Mouse (Mus musculus): ENCODE measurements around the gene Sap30bp. TPM values are rescaled to one million over a fixed set of nuclear protein-coding genes. Genes with fewer than 3 reads are reported as not detected.
A peak's percentile ranks its signal among the peaks of the same experiment; 100 is the strongest.

Sap30bp gene
- total RNA-seq, 4 experiments from 2014 or later = 14.7 to 21.3 (median 16.2) TPM

DNA sequence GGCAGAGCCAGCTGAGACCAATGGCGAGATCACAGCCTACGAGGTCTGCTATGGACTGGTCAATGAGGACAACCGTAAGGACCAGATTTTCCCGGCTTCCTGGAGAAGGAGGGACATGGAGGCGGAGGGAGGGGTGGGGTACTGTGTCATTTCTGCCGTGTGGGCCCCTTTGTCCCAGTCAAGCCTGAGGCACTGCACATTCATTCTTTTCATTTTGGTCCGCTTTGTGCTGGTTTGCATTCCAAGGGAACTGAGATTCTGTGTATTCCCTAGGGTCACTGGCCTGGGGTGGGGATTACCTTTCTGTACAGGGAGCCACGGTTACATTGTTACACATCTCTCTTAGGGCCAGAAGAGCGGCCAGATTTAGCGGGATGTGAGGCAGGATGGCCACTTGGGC, 67.5 kb downstream of the Sap30bp start:
- no peak for DNase-seq (ENCODE audit: low spot score)

DNA sequence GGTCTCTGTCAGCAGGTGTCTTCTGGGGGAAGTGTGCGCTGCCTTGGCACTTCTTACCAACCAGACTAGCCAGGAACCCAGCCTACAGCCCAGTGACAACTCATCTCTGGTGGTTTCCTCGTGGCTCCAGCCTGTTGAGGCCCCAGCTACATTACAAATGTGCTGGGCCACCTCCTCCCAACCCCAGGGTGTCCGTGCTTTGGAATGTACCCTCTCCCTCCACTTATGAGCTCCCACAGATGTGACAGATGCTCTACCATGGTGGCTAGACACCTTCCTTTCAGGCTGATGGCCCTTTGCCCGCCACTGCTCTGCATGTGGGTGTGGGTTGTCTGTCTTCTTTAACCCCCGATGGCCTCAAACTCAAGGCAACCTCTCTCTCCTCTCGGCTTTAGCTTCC, 68.6 kb downstream of the Sap30bp start:
- no peak for DNase-seq (ENCODE audit: low spot score)

DNA sequence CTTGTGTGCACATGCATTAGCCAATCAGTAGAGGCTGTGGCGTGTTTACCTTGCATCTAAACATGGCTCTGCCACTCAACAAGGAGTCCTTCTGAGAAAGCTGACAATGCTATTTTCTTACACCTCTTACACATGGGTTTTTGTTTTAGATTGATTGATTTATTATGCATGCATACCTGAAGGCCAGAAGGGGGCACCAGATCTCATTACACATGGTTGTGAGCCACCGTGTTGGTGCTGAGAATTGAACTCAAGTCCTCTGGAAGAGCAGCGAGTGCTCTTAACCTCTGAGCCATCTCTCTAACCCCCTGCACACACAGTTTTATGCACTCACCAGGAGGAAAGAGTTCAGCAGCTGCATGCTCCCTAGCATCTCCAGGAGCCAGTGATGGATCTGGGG, 69.8 kb downstream of the Sap30bp start:
- no peak for DNase-seq (ENCODE audit: low spot score)

DNA sequence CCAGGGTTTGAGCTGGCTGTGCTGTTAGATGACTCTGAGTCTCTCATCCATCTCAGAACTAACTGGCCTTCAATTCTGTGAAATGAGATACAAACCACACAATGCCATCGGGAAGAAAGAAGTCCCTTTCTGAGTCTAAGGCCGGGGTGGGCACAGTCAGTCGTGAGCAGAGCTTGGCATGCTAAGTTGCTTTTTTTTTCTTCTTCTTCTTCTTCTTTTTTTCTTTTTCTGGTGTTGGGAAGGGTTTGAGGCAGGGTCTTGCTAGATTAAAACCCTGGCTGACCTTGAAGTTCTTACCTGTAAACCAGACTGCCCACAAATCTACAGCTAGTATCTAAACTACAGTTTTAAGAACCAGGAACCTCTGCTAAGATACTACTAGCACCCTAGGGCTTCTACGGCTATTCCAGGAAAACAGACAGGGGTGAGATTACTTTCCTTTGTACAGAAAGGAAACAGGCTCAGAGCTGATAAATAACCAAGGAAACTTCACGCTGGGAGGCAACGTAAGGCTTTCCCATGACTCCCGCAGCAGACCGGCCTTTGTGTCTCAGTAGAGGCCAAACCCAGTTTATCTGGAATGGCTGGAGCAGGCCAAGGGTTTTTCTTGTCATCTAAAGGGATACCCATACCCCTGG, 71.2 kb downstream of the Sap30bp start:
- no peak for DNase-seq (ENCODE audit: low spot score)

DNA sequence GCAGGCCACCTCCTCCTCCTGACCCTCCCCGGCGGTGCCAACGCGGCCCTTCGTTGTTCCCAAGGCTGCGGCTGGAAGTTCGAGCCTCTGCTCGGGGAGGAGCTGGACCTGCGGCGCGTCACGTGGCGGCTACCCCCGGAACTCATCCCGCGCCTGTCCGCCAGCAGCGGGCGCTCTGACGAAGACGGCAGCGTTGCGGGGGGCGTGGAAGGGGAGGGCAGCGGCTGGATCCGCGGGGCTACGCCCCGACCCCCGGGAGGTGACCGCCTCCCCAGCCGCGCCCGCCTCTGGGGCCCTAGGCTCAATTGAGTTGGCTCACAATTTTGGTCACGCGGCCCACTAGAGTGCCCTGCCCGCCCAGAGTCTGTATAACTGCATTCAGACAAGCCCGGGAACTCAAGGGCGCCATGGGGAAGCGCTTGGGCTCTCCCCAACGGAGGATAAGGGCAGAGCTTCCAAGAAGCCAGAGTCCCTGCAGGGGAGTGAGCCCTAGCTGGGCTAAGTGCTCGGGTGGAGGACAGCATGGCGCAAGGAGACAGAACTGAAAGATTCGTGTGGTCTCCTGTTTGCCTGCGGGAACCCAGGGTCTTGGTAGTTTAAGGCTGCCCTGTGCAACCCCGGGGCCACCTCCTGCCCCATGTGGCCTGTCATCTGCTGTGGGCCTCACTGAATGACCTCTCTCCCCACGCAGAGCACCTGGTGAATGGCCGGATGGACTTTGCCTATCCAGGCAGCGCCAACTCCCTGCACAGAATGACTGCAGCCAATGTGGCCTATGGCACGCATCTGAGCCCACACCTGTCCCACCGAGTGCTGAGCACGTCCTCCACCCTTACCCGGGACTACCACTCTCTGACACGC, 72.0 kb downstream of the Sap30bp start:
- DNase-seq (ENCODE audit: low spot score) = peak; percentile 74

DNA sequence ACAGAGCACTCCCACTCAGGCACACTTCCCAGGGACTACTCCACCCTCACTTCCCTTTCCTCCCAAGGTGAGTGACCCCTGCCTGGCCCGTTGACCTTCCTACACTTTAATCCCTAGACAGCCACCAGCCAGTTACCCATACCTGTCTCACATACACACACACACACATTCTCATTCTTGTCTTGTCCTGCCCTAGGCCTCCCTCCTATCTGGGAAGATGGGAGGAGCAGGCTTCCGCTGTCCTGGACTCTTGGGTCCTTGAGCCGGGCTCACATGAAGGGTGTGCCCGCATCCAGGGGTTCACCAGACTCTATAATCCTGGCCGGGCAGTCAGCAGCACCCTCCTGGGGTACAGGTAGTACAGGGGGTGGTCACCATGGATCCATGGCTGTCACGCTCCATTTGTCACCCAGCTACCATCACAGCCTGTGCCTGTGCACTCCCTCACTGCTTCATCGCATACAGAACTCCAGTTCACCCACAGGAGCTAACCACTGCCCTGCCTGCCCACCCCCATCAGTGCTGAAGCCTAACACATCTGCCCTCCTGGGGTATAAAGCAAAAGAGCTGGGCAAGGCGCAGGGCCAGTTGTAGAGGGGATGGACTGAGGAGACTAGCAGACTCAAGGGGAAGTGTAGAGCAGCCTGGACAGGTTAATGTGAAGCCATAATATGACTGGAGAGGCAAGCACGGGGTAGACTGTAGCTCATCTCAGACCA, 72.8 kb downstream of the Sap30bp start:
- no peak for DNase-seq (ENCODE audit: low spot score)

DNA sequence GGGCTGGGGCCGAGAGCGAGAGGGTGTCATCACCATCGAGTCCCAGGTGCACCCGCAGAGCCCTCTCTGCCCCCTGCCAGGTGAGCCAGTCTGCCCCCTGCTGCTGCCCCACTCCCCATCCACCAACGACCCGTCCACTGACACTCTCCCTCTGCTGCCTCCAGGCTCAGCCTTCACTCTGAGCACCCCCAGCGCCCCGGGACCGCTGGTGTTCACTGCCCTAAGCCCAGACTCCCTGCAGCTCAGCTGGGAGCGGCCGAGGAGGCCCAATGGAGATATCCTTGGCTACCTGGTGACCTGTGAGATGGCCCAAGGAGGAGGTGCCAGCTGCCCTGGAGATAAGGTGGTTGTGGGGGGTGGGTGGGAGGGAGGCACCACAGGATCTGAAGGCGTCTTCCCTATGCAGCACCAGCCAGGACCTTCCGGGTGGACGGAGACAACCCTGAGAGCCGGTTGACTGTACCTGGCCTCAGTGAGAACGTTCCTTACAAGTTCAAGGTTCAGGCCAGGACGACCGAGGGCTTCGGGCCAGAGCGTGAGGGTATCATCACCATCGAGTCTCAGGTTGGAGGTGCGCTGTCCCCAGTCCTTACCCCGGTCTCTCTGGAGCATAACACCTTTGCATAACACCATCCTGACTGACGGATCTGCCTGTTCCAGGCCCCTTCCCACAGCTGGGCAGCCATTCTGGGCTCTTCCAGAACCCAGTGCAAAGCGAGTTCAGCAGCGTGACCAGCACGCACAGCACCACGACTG, 74.2 kb downstream of the Sap30bp start:
- no peak for DNase-seq (ENCODE audit: low spot score)

DNA sequence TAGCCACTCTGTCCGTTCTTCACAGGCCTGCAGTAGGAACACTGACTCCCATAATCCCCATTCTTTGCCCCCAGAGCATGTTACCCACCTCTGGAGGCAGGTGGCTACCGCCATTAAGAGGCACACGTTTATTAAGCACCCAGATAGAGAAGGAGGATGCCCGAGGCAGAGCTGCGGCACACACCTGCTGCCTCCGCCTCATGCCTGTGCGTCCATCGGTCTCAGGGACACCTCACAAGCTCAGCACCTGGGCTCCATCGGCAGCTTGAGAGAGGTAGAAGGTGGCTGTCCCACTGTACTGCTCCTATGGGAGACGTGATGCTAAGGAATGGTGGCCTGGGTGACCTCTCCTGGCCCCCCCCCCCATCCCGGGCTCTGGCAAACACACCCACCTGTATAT, 75.3 kb downstream of the Sap30bp start:
- no peak for DNase-seq (ENCODE audit: low spot score)

DNA sequence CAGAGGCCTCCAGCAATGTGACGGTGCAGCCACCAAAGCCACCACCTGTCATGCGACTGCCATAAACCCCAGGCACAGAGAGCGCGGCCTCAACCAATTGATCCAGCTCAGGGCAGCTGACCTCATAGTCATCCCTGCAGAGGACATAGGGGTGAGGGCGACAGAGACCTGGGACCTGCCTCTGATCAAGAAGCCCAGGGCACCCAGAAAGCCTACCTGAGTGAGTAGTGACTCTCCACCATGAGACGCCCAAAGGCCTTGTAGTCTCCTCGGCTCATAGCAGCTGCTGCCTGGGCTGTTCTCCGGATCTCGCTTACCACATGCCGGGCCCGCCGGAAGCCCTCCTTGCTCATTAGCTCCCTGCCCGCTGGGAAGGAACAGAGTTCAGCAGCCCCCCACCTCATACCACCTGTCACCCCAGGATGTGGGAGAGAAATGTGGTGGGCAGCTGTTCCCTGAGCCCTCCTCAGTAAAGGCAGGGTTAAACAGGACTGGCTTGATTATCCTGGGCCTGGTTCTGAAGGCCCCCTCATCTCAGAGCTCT, 75.8 kb downstream of the Sap30bp start:
- DNase-seq (ENCODE audit: low spot score) = no peak

DNA sequence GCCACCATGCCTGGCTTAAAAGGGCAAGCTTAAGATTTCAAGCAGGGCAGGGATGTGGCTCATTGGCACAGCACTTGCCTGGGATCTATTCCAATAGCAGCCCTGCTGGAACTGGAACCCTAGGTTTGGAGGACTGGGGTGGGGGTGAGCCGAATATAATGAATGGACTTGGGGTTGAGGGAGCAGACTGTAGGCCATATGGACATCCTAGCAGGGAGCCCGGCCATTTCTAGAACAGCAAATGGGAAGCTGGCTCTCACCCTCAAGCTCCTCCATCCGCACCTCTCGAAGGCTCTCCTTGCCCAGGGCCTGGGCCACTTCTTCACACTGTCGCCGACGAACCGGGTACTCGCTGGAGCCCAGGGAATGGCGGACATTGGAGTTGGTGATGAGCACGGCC, 76.6 kb downstream of the Sap30bp start:
- no peak for DNase-seq (ENCODE audit: low spot score)

DNA sequence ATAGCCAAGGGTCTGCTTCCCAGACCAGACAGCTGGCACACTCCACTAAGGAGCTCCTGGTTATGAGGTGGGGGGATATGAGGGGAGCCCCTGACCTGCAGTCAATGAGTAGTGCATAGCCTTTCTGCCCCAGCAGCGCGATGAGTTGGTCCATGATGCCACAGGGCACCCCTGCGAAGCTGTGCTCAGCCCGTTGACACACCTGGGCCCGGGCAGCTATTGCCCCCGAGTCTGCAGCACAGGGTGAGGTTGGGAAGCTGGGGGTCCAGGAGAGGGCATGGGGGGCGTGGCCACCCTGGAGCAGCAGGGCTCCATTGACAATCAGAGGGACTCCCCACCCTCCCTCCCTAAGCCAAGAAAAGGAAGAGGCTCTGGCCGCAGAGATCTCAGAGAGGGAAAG, 77.1 kb downstream of the Sap30bp start:
- no peak for DNase-seq (ENCODE audit: low spot score)

DNA sequence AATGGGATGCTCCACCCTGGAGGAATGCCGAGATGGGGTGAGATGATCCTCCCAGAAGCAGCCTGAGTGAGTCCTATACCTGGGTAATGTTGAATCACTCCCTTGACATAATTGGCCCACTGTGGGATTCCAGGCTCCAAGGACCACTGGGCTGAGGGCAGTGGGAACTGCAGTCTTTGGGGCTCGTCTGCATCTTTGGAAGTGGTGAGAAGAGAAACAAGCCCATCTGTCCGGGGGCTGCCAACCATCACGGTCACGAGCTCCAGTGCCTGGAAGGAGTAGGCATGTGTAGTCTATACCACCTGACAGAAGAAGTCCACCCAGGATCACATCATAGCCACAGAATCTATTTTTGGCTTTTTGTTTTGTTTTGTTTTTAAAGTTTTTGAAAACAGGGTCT, 77.9 kb downstream of the Sap30bp start:
- no peak for DNase-seq (ENCODE audit: low spot score)

DNA sequence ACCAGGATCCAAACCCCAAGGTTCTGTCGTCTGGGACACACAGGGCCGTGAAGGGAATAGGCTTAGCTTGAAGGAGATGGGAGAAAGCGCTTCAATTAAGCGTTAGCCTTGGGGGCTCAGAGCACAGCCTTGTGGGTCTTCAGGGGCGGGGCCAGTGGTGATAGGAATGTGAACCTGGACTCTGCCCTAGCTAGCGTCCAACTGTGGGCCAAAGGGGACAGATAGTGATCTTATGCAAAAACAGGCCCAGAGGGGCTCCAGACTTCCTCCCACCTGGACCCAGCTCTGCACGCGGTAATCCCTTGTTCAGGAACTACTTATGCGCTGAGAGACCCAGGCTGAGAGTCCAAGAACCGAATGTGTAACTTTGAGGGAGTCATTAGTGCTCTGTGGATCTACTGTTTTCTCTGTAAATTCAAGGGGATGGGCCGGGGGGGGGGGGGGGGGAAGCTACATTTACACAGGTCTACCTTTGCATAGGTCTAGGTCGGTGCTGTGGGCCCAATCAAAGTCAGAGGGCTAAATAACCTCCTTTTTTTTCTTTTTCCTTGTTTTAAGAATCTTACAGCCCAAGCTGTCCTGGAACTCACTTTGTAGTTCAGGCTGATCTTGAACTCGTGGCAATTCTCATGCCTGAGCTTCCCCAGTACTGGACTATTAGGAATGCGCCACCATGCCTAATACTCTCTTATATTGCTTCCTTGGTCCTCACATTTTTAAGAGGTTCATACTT, 78.6 kb downstream of the Sap30bp start:
- no peak for DNase-seq (ENCODE audit: low spot score)

DNA sequence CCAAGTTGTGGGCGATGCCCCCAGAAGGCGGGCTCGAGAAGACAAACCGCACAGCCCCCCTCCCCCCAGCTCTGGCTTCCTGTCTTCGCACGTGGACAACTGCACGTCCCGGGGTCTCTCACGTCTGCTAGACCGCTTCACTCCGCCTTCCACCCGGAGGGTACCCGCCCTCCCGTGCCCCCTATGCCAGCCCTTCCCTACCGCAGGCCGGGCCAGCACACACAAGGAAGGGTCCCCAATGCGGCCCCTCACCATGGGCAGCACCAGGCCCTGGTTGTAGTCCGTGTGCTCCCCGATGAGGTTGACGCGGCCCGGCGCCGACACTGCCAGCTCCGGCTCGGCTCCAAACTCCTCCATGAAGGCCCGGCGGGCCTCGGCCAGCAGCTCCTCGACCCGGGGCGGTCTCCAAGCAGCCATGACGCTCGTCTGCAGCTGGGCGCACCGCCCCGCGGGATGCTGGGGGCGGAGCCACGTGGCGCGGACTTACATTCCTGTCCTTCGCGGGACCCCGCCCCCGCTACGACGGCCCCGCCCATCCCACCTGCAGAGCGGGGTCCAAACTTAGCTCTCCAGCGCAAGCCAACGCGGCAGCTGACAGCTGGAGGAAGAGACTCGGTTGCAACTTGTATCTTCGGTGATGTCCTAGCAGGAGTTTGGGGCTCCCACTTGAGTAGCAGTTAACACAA, 79.3 kb downstream of the Sap30bp start, which contains the start of gene Galk1:
TSS of gene Galk1 (minus strand) at position 458 of the 686 bp plus-strand sequence.
- peak; percentile 78 for DNase-seq (ENCODE audit: low spot score)

DNA sequence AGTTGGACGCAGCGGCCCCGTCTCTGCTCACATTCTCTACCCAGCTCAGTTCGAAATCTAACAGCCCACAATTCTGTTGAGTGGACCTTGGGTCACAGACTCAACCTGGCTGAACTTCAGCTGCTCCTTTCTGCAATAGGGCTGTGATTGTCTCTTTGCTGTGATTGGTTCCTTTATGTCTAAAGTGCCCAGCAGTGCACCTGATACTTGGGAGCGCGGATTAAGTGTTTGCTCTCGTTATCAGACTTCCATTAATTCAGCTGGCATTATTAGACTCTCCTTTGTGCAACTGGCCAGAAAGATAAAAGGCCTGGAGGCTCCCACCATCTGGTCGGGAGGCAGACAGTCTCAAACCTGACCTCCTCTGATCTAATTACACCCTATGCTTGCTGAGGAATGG, 81.7 kb downstream of the Sap30bp start:
- no peak for DNase-seq (ENCODE audit: low spot score)

Other genes starting within 250 kb of the Sap30bp start
- gene Grb2, start 224.7 kb upstream of the Sap30bp start, total RNA-seq (2022) = 100 to 1,000 TPM in 3 of 4 experiments, 10 to 100 TPM in 1; 93.7 to 126 (median 111) TPM
- gene Tmem94, start 167.8 kb upstream of the Sap30bp start, total RNA-seq (2022) = 100 to 1,000 TPM in 2 of 4 experiments, 10 to 100 TPM in 2; 96.2 to 103 (median 100) TPM
- 10 to 100 TPM; 40.3 to 48.2 (median 44.7) TPM for gene Caskin2, start 119.6 kb upstream of the Sap30bp start, total RNA-seq (2022)
- gene Tsen54, start 118.6 kb upstream of the Sap30bp start, total RNA-seq (2022) = 1 to 10 TPM; 6.9 to 8.8 (median 7.5) TPM
- gene Llgl2, start 109.2 kb upstream of the Sap30bp start, total RNA-seq (2022) = 10 to 100 TPM; 15.7 to 31.8 (median 20.3) TPM
- gene Myo15b, start 74.9 kb upstream of the Sap30bp start, total RNA-seq (2022) = under 1 TPM in 1 of 4 experiments, not detected in 3; 0.06 TPM
- gene Smim5, start 33.3 kb upstream of the Sap30bp start, total RNA-seq (2022) = 10 to 100 TPM; 11.0 to 28.2 (median 14.6) TPM
- not detected for gene Smim6, start 21.3 kb upstream of the Sap30bp start, total RNA-seq (2022)
- gene Recql5, start 195 bp downstream of the Sap30bp start, total RNA-seq (2022) = 10 to 100 TPM in 1 of 4 experiments, 1 to 10 TPM in 3; 6.8 to 14.7 (median 8.2) TPM
- 1 to 10 TPM; 2.3 to 3.1 (median 3.0) TPM for gene Itgb4, start 41.4 kb downstream of the Sap30bp start, total RNA-seq (2022)
- 10 to 100 TPM; 12.5 to 16.0 (median 15.0) TPM for gene Galk1, start 79.4 kb downstream of the Sap30bp start, total RNA-seq (2022)
- 100 to 1,000 TPM in 3 of 4 experiments, 10 to 100 TPM in 1; 92.7 to 141 (median 123) TPM for gene H3f3b, start 94.7 kb downstream of the Sap30bp start, total RNA-seq (2022)
- gene Unk, start 97.0 kb downstream of the Sap30bp start, total RNA-seq (2022) = 1 to 10 TPM; 7.2 to 9.4 (median 7.8) TPM
- 1 to 10 TPM in 2 of 4 experiments, under 1 TPM in 2; 0.41 to 1.4 (median 0.83) TPM for gene Unc13d, start 144.7 kb downstream of the Sap30bp start, total RNA-seq (2022)
- gene Wbp2, start 153.7 kb downstream of the Sap30bp start, total RNA-seq (2022) = 100 to 1,000 TPM; 108 to 126 (median 116) TPM
- gene Trim47, start 193.9 kb downstream of the Sap30bp start, total RNA-seq (2022) = 10 to 100 TPM; 17.9 to 25.7 (median 22.1) TPM
- gene Trim65, start 197.8 kb downstream of the Sap30bp start, total RNA-seq (2022) = 1 to 10 TPM; 6.6 to 8.2 (median 7.6) TPM
- 10 to 100 TPM; 60.0 to 66.2 (median 63.9) TPM for gene Mrpl38, start 205.6 kb downstream of the Sap30bp start, total RNA-seq (2022)
- gene Fbf1, start 234.9 kb downstream of the Sap30bp start, total RNA-seq (2022) = 10 to 100 TPM; 14.5 to 16.4 (median 15.2) TPM